Mouse (Mus musculus): ENCODE measurements around the gene Cdc42ep1.
"Not testable (repeated sequence)": the region's sequence is repeated elsewhere in the genome, so short reads cannot be mapped to it uniquely, and the experiment has no call there.

The Cdc42ep1 gene

DNA sequence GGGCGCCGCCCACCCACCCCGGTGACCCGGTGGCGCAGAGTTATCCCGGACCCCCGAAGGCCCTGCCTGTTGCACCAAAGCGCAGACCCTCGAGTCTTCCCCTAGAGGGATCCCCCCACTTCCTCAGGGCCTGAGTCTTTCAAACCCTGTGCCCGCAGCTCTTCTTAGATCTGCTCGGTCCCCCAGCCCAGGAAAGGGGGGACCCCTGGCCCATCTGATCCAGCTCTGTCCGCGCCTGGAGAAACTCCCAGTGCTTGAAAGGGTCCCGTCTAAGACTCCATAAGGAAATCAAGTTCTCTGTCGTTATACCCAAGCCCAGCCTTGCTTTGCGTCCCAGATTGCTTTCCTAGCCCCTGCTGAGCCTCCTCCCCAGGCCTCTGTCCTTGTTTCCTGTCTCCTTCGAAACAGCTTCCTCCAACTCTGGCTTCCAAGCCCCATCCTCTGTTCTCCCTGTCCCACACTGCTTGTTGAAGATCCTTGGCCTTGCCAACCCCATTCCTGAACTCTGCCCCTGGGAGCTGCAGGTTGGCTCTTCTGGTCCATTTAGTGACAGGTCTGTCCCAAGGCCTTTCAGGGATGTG is 35.5 kb downstream of the Cdc42ep1 start:
- no peak for DNase-seq (ENCODE audit: low read depth)

DNA sequence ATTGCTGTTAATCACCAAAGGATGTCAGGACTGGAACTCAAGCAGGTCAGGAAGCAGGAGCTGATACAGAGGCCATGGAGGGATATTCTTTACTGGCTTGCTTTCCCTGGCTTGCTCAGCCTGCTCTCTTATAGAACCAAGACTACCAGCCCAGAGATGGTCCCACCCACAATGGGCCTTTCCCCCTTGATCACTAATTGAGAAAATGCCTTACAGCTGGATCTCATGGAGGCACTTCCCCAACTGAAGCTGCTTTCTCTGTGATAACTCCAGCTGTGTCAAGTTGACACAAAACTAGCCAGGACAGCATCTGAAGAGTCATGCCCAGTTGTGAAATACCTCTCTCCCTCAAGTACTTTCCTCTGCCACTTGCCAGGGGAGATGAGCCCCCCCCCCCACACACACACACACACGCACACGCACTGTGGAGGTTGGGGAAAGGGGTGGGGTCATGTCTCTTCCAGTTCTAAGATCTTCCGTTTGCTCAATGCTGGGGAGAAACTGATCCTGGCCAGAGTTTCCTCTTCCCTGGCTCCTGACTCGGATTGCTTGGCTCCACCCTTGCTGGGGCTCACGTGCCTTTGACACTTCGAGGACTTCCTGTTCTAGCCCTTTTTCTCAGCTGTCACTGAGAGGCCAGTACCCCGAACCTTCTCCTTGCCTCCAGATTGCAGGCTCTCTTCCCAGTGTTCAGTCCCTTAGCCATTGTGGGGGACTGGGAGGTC is 36.5 kb downstream of the Cdc42ep1 start:
- DNase-seq (ENCODE audit: low read depth): not testable (repeated sequence)

DNA sequence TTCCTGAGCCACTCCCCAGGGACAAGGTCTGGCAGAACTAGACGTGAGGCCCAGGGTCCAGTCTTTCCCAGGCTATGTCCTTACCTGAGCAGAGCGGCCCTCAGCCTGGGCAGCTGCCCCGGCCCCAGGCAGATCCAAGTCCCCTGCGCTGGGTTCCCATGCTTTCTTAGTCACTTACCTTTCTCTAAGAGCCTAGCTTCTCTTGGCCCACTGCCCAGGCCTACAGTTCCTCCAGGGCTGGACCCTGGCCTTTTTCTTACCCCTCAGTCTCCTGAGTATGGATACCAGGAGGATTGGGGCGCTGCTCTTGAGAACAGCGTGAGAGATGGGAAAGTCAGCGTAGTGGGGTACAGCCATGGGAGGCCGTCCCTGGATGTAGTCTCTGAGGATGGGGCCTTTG is 38.0 kb downstream of the Cdc42ep1 start:
- DNase-seq (ENCODE audit: low read depth): no peak

DNA sequence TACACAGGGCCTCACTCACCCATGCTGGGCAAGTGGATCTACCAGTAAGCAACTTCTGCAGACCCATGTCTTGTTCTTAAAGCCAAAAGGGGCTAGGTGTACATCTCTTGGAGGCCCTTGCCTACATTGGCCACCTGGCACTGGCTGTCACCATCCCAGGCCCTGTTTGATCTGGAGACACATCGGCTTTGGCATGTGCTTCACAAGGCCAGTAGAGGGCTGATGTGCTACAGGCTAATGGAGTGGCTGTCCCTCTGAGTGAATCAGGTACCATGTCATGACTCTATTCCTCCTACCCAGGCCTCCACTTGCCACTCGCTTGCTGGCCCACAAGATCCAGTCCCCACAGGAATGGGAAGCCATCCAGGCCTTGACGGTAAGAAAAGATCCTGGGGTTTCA is 39.4 kb downstream of the Cdc42ep1 start:
- DNase-seq (ENCODE audit: low read depth): no peak

DNA sequence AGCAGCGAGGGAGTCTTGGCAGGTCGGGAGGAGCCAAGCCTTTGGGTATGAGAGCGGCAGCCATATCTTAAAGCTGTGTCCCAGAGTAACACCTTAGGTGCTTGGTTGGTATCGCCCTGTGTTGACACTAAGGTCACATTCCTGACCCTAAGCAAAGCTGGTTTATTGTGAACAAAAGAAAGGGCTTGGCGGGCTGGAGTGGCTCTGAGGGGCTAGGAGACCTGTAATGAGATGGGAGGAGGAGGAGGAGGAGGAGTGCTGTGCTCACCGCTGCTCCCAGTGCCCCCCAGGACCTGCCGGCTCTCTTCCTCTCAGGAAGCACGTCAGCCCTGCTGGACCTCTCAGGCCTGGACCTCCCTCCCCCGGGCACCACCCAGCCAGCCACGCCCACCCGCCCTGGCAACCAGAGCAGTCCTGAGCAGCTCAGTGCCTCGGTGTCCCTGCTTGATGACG is 47.0 kb downstream of the Cdc42ep1 start:
- DNase-seq (ENCODE audit: low read depth): no peak

DNA sequence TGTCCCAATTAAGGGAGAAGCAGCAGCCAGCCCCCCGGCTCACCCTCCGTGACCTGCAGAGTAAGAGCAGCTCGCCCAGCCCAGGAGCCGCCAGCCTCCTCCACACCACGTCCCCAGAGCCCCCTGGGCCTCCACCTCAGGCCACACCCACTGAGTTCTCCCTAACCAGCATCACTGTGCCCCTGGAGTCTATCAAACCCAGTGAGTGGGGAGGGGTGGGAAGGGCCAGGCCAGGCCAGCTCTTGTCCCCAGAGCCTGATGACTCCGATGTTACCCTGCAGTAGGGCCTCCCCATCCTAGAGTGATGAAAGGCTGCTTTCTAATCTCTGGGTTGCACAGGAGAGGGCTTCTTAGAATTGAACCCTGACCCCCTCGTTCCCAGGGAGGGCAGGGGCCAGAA is 50.0 kb downstream of the Cdc42ep1 start:
- DNase-seq (ENCODE audit: low read depth): no peak

DNA sequence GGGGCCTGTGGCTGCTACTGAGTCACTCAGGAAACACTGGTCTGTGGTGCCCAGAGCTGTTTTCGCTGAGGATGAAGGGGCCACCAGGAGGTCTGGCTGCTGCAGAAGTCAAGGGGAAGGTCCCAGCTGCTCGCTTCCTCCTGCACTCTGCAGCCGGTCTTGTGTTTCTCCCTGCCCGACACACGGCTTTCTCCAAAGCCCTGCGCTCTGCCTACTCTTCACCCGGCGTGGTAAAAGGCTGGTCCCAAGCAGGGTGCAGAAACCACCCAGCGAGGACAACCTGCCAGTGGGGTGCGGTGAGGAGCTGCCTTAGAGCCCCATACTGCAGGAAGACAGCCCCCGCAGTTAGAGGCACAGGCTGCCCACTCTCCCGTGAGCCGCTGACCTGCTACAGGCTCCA is 52.3 kb downstream of the Cdc42ep1 start:
- DNase-seq (ENCODE audit: low read depth): no peak

DNA sequence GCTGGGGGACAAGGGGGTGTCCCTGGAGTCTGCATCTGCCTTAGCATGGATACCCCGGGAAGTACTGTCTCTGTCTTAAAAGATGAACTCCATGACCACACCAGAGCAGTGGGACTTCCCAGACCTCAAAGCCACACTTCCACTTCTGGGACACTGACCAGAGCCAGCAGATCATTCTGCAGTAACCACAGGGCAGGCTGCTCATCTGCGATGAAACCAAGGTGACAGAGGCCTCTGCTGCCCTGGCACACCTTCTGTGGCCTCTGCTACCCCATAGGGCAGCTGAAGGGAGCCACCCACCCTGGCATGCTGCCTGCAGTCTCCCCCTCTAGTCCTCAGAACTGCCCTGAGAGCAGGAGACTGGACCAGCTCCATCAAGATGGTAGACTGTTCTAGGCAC is 53.3 kb downstream of the Cdc42ep1 start:
- no peak for DNase-seq (ENCODE audit: low read depth)

DNA sequence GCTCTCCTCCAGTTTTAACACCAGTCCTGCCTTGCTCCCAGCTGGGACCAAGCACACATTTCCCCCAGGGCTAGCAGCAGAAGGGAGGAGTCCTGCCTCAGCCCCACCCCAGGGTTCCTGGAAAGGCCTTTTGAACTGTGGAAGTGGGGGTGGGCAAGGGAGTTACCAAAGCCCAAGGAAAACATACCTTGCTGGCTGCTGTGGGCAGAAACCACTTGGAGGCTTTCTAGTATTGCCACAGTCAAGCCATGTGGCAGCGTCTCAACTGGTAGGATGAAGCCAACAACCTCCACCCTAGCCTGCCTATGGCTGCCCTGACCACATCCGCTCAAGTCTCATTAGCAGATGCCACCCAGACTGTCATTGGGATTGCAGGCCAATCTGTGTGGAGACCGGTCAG is 53.7 kb downstream of the Cdc42ep1 start:
- no peak for DNase-seq (ENCODE audit: low read depth)

DNA sequence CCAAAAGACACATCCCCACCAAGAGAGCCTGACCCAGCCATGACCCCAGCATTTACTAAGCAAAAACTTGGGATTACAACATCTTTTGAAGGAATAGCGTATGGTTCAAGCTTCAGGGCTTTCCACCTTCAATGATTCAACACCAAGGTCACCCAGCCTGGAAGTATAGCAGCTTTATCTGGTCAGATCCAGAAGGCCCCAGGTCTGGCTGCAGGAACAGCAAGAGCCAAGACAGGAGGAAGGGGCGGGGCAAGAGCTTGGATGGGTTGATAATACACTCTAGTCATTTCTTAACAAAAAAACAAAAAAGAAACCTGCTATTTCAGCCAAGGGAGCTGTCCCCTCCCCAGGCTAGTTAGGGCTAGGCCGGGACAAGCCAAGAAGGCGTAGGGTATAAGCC is 55.1 kb downstream of the Cdc42ep1 start:
- no peak for DNase-seq (ENCODE audit: low read depth)

DNA sequence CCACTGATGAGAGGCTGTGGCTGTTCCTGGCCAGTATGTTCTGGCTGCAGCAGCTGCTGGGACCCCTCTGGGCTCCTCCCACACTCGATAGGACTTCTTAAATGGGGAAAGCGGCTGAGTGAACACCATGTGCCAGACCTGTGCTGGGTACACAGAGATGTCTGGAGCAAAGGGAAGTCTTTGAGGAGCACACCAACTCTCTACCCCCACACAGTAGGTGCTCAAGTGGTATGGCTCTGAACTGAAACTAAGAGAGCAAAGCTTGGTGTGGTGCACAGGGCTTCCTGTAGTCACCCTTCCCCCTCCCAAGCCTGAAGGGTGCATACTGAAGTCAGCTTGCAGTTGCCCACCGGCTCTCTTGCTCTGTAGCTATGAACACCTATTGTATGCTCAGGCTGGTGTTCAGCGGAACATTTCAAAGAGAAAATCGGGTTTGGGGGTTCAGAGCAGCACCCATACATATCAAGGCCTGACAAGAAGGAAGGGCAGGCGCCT is 56.1 kb downstream of the Cdc42ep1 start:
- no peak for DNase-seq (ENCODE audit: low read depth)

DNA sequence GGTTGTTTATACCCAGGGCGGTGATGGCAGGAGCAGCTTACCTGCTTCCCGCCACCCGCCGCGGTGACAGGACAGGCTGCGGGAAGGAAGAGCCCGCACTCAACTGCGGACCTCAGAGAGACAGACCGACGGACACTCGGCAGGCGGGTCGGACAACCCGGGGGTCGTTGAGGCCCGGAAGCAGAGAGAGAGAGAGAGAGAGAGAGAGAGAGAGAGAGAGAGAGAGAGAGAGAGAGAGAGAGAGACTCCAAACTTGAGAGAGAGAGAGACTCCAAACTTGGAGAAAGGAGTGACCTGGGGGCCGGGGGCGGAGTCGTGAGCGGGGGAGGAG is 57.0 kb downstream of the Cdc42ep1 start, which contains the start of gene Gm49510:
TSS of gene Gm49510 (plus strand) at position 259 of the 331 bp plus-strand sequence.
- no peak for DNase-seq (ENCODE audit: low read depth)

DNA sequence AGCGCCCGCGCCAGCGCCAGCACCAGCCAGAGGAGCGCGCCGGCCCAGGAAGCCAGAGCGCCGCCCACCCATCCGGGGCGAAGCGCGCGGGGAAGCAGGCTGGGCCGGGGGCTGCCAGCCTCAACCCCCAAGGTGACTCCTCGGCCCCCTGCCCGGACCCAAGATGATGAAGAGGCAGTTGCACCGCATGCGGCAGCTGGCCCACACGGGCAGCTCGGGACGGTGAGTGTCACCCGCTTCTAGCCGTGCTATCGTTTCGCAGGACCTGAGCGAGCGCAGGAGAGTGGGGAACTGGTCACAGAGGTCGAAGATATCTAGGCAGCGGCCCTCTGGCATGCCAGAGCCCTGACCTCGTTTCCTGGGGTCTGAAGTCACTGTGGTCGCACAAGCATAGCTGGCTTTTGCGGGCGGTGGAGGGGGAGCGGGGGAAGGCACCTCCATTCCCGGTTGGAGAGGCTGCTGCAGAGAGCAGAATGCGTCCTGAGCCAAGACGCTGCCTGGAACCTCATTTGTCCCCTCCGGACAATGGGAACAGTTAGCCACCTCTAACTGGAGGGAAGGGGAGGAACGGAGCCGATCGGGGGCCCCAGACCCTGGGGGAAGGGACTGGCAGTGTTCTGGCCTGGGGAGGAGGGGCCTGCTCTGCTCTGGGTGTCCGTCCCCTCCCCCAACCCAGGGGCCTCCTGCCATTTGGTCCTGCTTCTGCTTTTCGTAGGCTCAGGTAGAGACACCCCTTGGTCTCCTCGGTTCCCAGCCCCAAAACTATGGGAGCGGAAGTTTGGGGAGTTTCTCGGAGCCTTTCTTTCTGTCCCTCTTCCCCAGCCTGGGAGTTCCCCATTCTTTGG is 57.5 kb downstream of the Cdc42ep1 start, which contains the start of gene Sh3bp1:
TSS of gene Sh3bp1 (plus strand) at position 29 of the 845 bp plus-strand sequence.
- no peak for DNase-seq (ENCODE audit: low read depth)
